Mouse (Mus musculus) testis, adult 2 months (tissue): ENCODE results near the gene Thrsp. TPM values are rescaled to one million over a fixed set of nuclear protein-coding genes. Genes with fewer than 3 reads are reported as not detected.

Experiments used
- H3K27ac ChIP-seq: fragments of 200-500 bp; 2 replicates; pipeline ENCODE4 v1.5.1; 2012; ENCODE audit warnings: low read depth, low read length; ENCODE audit not compliant: control insufficient read depth, insufficient read depth
- H3K27me3 ChIP-seq: fragments of 200-500 bp; 2 replicates; pipeline ENCODE4 v1.6.1; 2012; ENCODE audit warnings: mild to moderate bottlenecking, low read length, moderate library complexity; ENCODE audit not compliant: control insufficient read depth, insufficient read depth
- H3K36me3 ChIP-seq: fragments of 200-500 bp; 2 replicates; pipeline ENCODE4 v1.6.1; 2012; ENCODE audit warnings: mild to moderate bottlenecking, low read length; ENCODE audit not compliant: control insufficient read depth, insufficient read depth
- H3K4me1 ChIP-seq: fragments of 200-500 bp; 2 replicates; pipeline ENCODE4 v1.6.1; 2012; ENCODE audit warnings: low read length; ENCODE audit not compliant: control insufficient read depth, insufficient read depth
- H3K4me3 ChIP-seq: fragments of 200-500 bp; 2 replicates; pipeline ENCODE4 v1.5.1; 2012; ENCODE audit warnings: low read depth, mild to moderate bottlenecking, low read length, moderate library complexity, mixed read lengths; ENCODE audit not compliant: control insufficient read depth
- CTCF ChIP-seq: fragments of 200-500 bp; IDR thresholded peaks from 2 replicates; pipeline ENCODE4 v1.5.1; 2012; ENCODE audit warnings: low read depth, mild to moderate bottlenecking, inconsistent platforms, low read length, moderate library complexity; ENCODE audit not compliant: control insufficient read depth, insufficient read depth, insufficient replicate concordance
- POLR2A ChIP-seq: fragments of 200-500 bp; IDR thresholded peaks from 2 replicates; pipeline ENCODE4 v1.6.1; 2012; ENCODE audit warnings: low read depth, mild to moderate bottlenecking, inconsistent platforms, low read length, moderate library complexity; ENCODE audit not compliant: control insufficient read depth
- polyA plus RNA-seq: library from polyadenylated mRNA; depleted of rRNA; stranded (reverse); fragments of >200 nt; gene quantifications from 2 replicates; pipeline ENCODE4 v1.2.3, GENCODE M21; 2012

Gene Thrsp
- polyA plus RNA-seq, 1 experiment, result 3.6 TPM

GRCm38 (mm10) chr7:97416473-97416872 is 1.1 kb downstream of the Thrsp start:
- H3K36me3 ChIP-seq, result no peaks in the 10 kb centered on the region
- H3K4me3 ChIP-seq, result no peak overlapping the region; the same call in 1 of the 2 replicates
- no peaks in the 10 kb centered on the region for H3K27me3 ChIP-seq
- peaks cover 8% of the 10 kb centered on the region for H3K4me1 ChIP-seq
- no peak overlapping the region for H3K27ac ChIP-seq
- TF ChIP-seq CTCF (no peak), POLR2A (no peak)

- H3K27me3 ChIP-seq, result no peaks in the 10 kb centered on the region
- TF ChIP-seq CTCF, result no peak
- no peak for TF ChIP-seq POLR2A
- no peak overlapping the region for H3K4me3 ChIP-seq
- H3K36me3 ChIP-seq, result no peaks in the 10 kb centered on the region
- no peak overlapping the region for H3K27ac ChIP-seq
- H3K4me1 ChIP-seq, result peaks cover 5% of the 10 kb centered on the region; the same call in 1 of the 2 replicates
Observed at GRCm38 (mm10) chr7:97414915-97415687, 2.4 kb downstream of the Thrsp start.

DNA sequence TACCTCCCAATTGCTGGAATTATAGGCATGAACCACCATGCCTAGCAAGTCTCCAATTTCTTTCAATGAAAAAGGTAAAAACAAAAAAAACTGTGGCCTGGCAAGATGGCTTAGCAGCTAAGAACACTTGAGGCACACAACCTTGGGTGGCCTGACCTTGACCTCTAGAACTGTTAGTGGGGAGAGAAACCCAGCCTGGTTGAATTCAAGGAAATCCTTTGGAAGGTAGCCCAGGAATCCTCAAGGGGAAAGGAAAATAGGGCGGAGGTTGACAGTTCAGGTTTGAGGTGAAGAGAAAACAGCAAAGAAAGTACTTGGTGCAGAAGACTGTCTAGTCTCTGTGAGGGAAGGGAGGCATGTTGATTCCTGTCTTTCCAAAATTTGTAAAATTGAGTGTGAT is 3.1 kb downstream of the Thrsp start:
- peaks cover 5% of the 10 kb centered on the region; the same call in 1 of the 2 replicates for H3K4me1 ChIP-seq
- no peak overlapping the region for H3K4me3 ChIP-seq
- H3K36me3 ChIP-seq, result no peaks in the 10 kb centered on the region
- no peak overlapping the region for H3K27ac ChIP-seq
- no peak for TF ChIP-seq CTCF
- TF ChIP-seq POLR2A, result no peak
- H3K27me3 ChIP-seq, result no peaks in the 10 kb centered on the region

DNA sequence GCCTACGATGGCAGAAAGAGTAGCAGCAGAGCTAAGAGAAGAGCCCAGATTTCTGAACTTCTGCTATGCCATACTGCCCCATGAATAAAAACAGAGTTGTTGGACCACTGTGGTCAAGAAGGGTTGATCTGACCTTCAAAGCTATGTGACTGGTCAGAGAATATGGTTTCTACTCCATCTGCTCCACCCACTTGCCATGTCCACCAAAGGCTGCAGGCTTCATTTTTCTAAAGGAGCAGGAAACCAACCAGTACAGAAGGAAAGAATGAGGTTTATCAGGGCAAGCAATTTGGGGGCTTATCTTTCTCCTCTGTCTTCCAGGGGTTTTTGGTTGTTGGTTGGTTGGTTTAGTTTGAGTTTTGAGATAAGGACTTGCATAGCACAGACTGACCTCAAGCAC is 3.5 kb downstream of the Thrsp start:
- Histone ChIP-seq H3K27ac (no peak overlapping the region), H3K36me3 (no peaks in the 10 kb centered on the region), H3K4me3 (no peak overlapping the region), H3K27me3 (no peaks in the 10 kb centered on the region), H3K4me1 (peaks cover 5% of the 10 kb centered on the region; the same call in 1 of the 2 replicates)
- no peak for TF ChIP-seq CTCF

GRCm38 (mm10) chr7:97411575-97411974 is 6.0 kb downstream of the Thrsp start:
- no peak overlapping the region for H3K27ac ChIP-seq
- H3K4me1 ChIP-seq, result no peaks in the 10 kb centered on the region
- H3K4me3 ChIP-seq, result no peak overlapping the region
- no peaks in the 10 kb centered on the region; the same call in 1 of the 2 replicates for H3K36me3 ChIP-seq
- no peaks in the 10 kb centered on the region for H3K27me3 ChIP-seq
- no peak for TF ChIP-seq CTCF

DNA sequence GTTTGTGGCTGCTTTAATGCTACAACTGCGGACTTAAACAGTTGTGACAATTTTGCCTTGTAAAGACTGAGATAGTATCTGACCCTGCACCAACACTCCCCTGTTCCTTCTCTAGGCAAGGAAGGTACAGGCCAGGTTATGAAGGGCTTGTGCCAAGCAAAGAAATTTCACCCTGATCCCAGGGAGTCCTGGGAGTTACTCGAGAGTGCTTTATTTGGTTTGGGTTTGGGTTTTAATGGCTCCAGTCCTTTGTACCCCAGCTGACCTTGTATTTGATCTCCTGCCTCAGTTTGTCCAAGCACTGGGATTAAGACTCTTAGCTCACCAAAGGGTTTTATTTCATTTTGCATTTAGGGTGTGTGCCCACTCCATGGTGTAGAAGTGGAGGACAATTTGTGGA is 6.4 kb downstream of the Thrsp start:
- Histone ChIP-seq H3K27me3 (no peaks in the 10 kb centered on the region), H3K27ac (no peak overlapping the region), H3K4me3 (no peak overlapping the region), H3K36me3 (no peaks in the 10 kb centered on the region; the same call in 1 of the 2 replicates), H3K4me1 (no peaks in the 10 kb centered on the region)
- TF ChIP-seq POLR2A (no peak), CTCF (no peak)

DNA sequence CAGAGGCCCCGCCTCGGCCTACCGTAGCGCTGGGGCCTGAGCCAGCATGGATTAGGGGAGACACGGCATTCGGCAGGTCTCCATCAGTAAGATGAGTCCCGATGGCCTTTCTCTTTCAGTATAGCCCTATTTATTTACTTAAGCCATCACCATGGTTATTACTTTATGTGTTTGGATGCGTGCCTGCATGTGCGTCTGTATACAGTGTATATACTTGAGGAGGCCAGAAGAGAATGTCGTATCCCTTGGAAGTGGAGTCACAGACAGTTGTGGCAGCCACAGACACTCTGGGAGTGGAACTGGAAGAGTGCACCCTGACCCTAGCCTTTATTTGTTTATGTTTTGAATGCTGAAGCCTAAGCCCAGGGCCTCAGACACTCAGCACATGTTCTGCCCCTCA is 10.4 kb downstream of the Thrsp start:
- TF ChIP-seq CTCF (no peak), POLR2A (no peak)
- no peaks in the 10 kb centered on the region for H3K27me3 ChIP-seq
- no peaks in the 10 kb centered on the region; the same call in 1 of the 2 replicates for H3K36me3 ChIP-seq

DNA sequence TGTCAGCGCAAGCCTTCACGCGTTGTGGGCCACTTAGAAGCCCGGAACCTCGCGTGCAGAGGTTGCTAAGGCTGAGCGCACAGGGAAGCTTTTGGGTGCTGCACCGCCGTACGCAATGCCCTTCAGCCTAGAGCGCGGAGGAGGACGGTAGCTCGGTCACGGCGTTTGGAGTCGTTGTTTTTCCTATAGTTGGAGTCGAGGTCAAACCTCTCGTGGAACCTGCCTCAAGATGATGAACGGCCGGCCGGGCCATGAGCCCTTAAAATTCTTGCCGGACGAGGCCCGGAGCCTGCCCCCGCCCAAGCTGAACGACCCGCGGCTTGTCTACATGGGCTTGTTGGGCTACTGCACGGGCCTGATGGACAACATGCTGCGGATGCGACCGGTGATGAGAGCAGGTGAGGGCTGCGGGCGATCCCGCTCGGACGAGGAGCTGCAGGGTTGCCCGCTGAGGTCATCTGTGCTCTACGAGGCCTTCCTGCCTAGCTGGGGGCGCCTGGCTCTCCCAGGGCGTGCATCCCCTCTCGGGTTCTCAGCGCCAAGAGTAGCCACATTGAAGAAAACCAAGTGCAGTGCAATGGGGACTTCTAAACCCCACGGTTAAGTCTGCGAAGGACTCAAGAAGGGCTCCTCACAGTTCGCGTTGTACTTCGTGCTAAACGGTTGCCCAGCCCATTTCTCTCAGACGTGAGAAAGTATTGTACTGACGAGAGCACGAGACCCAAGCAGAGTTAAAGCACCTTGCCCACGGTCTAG is 17.4 kb downstream of the Thrsp start, which contains the start of gene Ndufc2:
Gene Ndufc2 (plus strand): TSS at position 44 of the 756 bp plus-strand sequence.
- Histone ChIP-seq H3K27ac (peak within 1 kb of the TSS; percentile 71), H3K4me1 (no peaks in the 10 kb centered on the region), H3K27me3 (no peaks in the 10 kb centered on the region), H3K4me3 (peak within 1 kb of the TSS; percentile 92), H3K36me3 (no peaks in the 10 kb centered on the region)
- peak; percentile 94 for TF ChIP-seq POLR2A
- TF ChIP-seq CTCF, result no peak

More for the DNA sequence above, 10.4 kb downstream of the Thrsp start:
- Histone ChIP-seq H3K4me3 (no peak overlapping the region), H3K4me1 (no peaks in the 10 kb centered on the region), H3K27ac (no peak overlapping the region)
